Mouse (Mus musculus) MEL-GATA-1-ER (cell line): ENCODE measurements around the gene 2310034G01Rik.

ENCODE experiments used
- DNase-seq: peaks from one replicate; pipeline ENCODE4 v3.0.0-alpha.2; 2012; ENCODE audit warnings: low read depth; ENCODE audit errors: extremely low read depth

2310034G01Rik gene

DNA sequence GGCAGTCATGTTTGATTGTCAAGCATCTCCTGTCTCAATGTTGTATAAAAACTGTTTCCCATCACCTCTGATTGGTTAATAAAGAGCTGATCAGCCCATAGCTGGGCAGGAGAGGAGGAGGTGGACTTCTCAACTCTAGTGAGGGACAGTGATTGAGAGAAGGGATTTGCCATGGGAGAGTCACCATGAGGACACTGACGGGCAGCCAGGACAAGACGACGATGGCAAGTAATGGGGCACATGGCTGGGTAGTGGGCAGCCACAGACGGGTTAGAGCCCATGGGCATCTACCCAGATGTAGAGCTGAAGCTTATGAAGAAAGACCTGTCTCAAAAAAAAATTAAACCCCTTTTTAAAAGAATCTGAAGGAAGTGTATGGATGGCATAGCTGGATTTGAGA is 47.6 kb downstream of the 2310034G01Rik start:
- DNase-seq, result no peak

DNA sequence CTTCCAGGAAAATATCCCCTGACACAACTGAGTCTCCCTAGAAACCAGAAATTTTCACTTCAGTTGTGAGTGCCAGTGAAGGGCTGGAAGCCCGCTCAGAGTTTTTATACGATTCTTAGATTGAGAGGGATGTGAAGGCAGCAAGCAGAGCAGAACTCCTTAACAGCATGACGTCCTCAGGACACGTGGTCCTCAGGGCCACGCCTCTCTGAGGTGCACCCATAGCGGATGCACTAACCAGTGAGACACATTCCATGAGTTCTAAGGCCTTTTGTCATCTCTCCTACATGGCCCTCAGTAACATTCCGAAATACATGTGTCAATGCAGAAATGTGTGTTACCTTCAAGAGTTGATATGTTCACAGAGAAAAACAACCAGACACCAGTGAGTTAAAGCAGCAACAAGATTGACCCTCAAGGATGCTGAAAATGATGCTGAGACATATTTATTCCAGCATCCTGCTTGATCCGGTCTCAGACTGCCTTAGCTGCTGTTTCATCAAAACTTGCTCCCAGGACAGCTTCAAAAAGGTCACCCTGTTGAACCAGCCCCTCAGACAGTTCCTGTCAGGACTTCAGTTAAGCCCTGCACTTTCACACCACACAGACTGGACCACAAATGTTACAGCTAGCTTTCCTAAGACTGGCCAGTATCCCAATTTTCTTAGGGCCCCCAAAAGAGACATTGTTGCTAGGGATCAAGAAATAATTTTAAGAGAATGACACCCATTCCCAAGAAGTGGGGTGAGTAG is 49.6 kb downstream of the 2310034G01Rik start:
- DNase-seq, result no peak
